Mouse (Mus musculus) right cerebral cortex, postnatal 14 days (tissue): Measurements from ENCODE around the gene Cpa3.

Experiments
- DNase-seq: peaks from one replicate; pipeline ENCODE4 v3.0.0; 2022

Cpa3 gene

GRCm38 (mm10) chr3:20242050-20242449 lies at the start of gene Cpa3:
Cpa3 (minus strand) TSS chr3:20242181.
- no peak for DNase-seq

GRCm38 (mm10) chr3:20291370-20291769 lies 49.4 kb upstream of the Cpa3 start:
- no peak for DNase-seq

GRCm38 (mm10) chr3:20288761-20289160 lies 46.8 kb upstream of the Cpa3 start:
- DNase-seq: no peak

GRCm38 (mm10) chr3:20281796-20282195 lies 39.8 kb upstream of the Cpa3 start:
- DNase-seq: no peak

- DNase-seq: no peak
Observed at GRCm38 (mm10) chr3:20275633-20276032, 33.7 kb upstream of the Cpa3 start, which contains the start of gene Cpb1. Cpb1 (minus strand) TSS chr3:20275733.

- DNase-seq: no peak
Observed at GRCm38 (mm10) chr3:20254566-20255479, 12.8 kb upstream of the Cpa3 start.

- no peak for DNase-seq
Observed at GRCm38 (mm10) chr3:20243913-20244312, 1.9 kb upstream of the Cpa3 start.

GRCm38 (mm10) chr3:20239741-20240140 lies 2.2 kb downstream of the Cpa3 start:
- DNase-seq: no peak

- no peak for DNase-seq
Observed at GRCm38 (mm10) chr3:20236965-20237364, 5.0 kb downstream of the Cpa3 start.

- DNase-seq: no peak
Observed at GRCm38 (mm10) chr3:20229027-20229426, 13.0 kb downstream of the Cpa3 start.

- no peak for DNase-seq
Observed at GRCm38 (mm10) chr3:20225429-20225828, 16.6 kb downstream of the Cpa3 start.

- no peak for DNase-seq
Observed at GRCm38 (mm10) chr3:20222926-20223698, 18.9 kb downstream of the Cpa3 start.

- DNase-seq: no peak
Observed at GRCm38 (mm10) chr3:20222136-20222535, 19.8 kb downstream of the Cpa3 start.

- peak; percentile 60 for DNase-seq
Observed at GRCm38 (mm10) chr3:20198869-20199268, 43.1 kb downstream of the Cpa3 start.

GRCm38 (mm10) chr3:20197878-20198277 lies 44.1 kb downstream of the Cpa3 start:
- no peak for DNase-seq

GRCm38 (mm10) chr3:20188976-20189675 lies 52.9 kb downstream of the Cpa3 start:
- DNase-seq: no peak

- no peak for DNase-seq
Observed at GRCm38 (mm10) chr3:20172394-20172793, 69.6 kb downstream of the Cpa3 start.

GRCm38 (mm10) chr3:20167487-20167886 lies 74.5 kb downstream of the Cpa3 start:
- no peak for DNase-seq
